Mouse (Mus musculus): ENCODE measurements around the gene Smpd3.

Gene Smpd3

DNA sequence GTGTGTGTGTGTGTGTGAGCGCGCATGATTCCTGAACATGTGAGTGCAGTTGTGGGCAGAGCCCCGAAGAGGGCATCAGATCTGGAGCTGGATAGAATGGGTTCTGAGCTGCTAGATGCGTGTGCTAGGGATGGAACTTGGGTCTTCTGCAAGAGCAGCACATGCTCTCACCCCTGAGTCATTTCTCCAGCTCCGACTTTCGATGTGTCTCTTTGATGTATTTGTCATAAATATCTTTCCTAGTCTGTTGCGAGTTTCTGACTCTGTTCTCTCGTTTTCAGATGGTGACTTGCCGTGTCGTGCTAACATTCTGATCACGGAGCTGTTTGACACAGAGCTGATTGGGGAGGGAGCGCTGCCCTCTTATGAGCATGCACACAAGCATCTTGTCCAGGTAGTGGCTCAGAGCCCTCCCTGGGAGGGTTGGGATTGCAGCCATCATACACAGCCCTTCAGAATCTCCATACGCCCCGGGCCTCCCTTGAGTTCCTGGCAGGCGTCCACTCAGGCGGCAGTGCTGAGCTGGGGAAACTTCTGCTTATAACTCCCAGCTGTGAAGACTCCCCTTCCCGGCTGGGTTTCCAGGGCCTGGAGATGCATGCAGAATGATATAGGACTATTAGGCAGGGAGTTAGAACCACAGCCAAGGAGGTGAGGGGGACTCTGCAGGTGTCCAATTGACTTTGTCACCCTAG is 103.1 kb downstream of the Smpd3 start:
- in situ Hi-C loops (cut with MboI; ENCODE audit: low sequenced_read_pairs), result no loop called here

DNA sequence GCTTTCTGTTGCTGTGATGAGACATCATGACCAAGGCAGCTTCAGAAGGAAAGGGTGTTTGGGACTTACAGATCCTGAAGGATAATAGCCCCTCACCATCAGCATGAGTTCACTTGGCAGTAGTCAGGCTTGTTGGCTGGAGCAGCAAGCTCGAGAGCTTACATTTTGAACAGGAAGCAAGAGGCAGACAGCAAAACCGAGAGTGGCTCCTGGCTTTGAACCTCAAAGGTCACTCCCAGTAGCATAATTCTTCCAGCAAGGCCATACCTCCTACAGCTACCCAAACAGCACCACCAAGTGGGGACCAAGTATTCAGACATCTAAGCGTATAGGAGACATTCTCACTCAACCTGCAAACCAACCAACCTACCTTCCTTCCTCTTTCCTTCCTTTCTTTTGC is 105.0 kb downstream of the Smpd3 start:
- in situ Hi-C loops (cut with MboI; ENCODE audit: low sequenced_read_pairs), result no loop called here

DNA sequence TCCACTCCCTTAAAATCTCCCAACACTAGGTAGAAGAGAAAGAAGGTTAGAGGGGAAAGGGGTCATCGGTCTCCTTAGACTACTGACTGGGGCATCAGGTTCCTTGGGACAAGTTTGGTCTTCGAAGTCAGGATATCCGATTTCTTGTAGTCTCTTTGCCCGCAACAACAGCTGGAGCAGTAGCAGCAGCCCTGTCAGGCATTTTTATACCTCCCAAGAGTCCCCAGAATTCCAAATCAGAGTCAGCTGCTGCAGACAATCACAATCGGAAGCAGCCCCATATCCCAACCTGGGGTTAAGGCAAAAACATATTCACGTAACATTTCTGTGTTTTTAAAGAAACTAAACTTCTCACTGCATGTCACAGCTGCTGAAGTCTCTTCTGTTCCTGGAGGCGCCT is 106.3 kb downstream of the Smpd3 start:
- in situ Hi-C loops (cut with MboI; ENCODE audit: low sequenced_read_pairs), result no loop called here

DNA sequence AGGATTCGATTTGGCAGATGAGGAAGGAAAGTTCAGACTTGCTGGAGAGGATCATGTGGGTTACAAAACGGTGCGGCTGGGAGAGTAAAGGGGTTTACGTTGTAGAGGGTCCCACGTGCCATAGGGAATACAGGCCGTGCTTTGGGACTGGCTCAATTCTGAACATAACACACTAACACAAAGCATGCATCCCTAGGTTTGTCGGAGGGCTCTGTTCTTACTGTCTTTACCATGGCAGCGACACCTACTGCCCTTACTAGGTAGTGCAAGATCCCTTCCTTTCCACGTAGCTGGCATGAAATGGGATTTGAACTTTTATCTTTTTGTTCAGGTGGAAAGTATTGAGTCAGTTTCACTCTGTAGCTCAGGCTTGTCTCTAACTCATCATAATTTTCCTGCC is 111.2 kb downstream of the Smpd3 start:
- in situ Hi-C loops (cut with MboI; ENCODE audit: low sequenced_read_pairs), result no loop called here

DNA sequence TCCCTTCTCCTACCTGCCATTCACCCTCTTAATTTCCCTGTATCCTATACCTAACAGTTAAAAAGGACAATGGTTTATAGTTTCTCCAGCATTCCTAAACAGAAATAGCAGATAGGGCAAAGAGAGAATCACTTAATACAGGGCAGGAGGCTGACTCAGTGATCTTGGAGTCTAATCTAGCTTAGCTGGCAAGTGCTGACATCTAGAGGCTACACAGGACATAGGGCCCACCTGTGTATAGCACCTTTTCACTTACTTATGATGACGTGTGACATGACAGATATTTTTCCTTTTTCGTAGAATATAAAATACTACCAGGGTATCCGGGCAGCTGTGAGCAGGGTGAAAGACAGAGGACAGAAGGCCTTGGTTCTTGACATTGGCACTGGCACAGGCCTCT is 118.2 kb downstream of the Smpd3 start:
- in situ Hi-C loops (cut with MboI; ENCODE audit: low sequenced_read_pairs), result no loop called here

DNA sequence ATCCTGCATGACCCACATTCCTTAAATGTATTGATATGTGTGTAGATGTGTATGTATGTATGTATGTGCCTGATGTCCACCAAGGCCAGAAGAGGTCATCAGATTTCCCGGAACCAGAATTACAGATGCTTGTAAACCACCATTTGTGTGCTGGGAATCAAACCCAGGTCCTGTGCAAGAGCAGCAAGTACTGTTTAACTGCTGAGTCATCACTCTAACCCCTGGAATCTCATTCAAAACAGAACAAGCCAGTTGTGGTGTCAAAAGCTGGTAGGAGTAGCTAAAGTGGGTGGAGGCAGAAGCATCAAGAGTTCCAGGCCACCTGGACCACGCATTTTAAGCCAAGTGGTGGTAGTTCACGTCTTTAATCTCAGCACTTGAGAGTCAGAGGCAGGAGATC is 123.8 kb downstream of the Smpd3 start:
- in situ Hi-C loops (cut with MboI; ENCODE audit: low sequenced_read_pairs), result no loop called here

DNA sequence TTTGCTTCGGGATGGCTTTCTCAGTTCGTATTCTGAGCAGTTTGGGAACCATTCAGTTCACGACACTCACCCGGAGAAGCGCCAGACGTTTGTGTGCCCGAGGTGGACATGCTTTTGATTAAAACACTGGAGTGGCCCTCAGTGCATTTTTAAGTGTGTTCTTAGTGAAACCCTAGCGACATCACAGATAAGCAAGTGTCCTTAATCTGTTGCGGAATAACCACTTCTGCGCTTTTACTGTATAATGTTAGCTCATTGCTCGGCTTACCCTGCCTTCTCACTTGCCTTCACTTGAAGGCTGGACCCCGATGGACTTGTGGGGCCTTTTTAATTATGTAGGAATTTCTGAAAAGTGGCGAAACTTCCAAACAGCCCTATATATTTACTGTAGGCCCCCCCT is 126.4 kb downstream of the Smpd3 start:
- in situ Hi-C loops (cut with MboI; ENCODE audit: low sequenced_read_pairs), result no loop called here

DNA sequence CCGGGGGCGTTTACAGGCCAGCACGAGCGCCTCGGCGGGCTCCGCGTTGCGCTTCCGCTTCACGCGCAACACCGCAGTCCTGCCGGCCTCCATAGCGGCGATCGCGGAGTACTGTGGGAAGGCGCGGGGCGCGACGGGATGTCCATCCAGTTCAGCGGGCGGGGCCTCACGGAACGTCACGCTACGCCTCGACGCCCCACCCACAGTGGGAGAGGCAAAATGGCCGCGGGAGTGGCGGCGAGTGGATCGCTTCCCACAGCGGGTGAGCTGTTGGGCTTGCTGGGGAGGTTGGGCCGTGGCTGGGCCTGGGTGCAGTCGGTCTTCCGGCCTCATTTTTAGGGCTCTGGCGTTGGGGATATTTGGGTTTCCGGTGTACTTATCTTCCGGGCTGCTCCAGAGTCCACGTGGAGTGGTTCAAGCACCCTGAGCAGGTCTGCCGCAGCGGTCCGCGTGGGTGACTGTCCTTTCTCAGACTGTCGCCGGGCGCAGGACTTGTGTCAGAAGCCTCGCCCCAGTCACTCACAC is 126.9 kb downstream of the Smpd3 start, which contains the start of the genes Slc7a6os and Prmt7:
Slc7a6os (minus strand) TSS at position 115 of the 525 bp plus-strand sequence.
Prmt7 (plus strand) TSS at position 116 of the 525 bp plus-strand sequence.
- in situ Hi-C loops (cut with MboI; ENCODE audit: low sequenced_read_pairs), result no loop called here

DNA sequence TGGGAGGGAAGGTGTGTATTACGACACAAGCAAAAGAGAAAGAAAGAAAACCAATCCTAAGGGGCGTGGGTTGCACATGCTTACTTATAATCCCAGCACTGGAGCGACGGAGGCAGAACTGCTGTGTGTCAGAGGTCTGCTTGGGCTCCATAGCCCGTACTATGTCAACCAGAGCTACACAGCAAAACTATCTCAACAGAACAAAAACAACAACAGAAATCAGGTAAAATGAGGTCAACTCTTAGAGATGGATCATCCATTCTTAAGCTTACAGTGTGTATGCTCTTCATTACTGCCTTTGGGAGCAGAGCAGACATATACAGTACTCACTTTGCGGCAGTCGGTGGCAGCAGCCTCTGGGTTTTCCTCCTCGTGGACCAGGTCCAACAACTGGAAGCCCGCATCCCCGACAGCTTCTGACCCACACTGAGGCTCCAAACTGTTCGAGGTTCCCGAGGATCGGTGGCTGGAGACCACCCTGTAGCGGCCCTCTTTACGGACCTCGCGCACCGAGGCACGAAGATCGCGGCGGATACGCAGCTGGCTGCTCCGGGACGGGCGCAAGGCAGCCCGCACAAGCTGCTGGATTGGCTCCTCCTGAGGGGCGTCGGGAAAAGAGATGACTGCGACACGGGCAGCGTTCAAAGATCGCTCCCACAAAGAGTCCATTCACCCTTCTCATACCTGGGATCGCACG is 127.6 kb downstream of the Smpd3 start:
- in situ Hi-C loops (cut with MboI; ENCODE audit: low sequenced_read_pairs), result no loop called here
